Mouse (Mus musculus): ENCODE measurements around the gene Cpm.

GRCm38 (mm10) chr10:117732962-117733592, 103.8 kb downstream of the Cpm start:
- TF ChIP-seq POLR2A (IDR thresholded peaks at IDR 0.05; ENCODE audit: extremely low read depth, insufficient read depth, low read length) = no peak
- TF ChIP-seq CTCF (IDR thresholded peaks at IDR 0.05; ENCODE audit: low read depth, low read length) = no peak

Measured in liver, adult 2 months (tissue).